Mouse (Mus musculus) T-helper 1 cell (primary cell): ENCODE measurements around the gene Trpm5.

ENCODE experiments used
- in situ Hi-C: fragments of 300-600 bp; cut with MboI, MseI; formaldehyde crosslinking; loops from one replicate; pipeline ENCODE4 v1.15.1; 2025; ENCODE audit warnings: high pct_unique_total_duplicates

Gene Trpm5

DNA sequence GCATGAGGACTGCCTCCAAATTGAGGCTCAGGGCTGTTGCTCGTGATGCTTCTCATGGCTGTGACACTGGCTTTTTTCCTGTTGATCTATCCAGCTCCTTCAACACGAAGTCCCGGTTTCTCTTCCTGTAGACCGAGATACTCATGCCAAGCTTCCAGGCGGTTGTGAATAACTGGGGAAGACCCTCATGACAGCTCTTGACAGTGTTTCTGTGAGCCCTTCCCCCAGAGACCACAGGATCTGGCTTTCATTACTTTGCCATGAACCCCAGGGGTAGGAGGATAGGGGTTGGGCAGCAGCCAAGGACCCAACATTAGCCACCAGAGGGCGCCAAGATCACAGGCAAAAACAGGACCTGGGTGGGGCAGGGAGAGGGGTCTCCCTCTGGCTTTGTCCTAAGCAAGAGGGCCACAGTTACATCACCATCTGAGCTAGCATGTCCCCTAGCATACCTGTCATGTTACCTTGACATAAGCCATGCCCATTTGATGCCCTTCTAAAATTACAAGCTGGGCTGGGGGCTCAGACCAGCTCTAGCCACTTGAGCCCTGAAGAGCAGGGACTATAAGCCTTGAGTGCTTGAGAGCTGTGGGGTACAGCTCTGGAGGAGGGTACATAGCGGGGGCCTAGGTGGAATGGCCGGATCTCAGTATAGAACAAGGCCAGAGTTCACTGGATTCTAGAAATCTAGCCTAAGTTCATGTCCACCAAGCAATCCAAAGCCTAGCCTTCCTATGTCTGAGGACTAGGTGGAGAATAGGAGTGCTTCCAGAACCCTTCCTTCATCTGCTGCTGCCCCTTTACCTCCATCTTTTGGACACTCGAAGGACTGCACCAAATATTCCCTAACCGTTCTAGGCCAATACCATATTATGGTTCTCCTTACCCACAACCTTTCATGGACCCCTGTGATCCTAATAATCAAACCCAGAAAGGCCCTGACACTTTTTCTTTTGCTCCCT is at the start of gene Trpm5:
Gene Trpm5 (minus strand): TSS at position 51 of the 962 bp plus-strand sequence.
- in situ Hi-C loops = loop anchor here (25.0 kb wide), 1 partner anchor 1433 kb away; the partner anchor contains the start of gene Muc6

DNA sequence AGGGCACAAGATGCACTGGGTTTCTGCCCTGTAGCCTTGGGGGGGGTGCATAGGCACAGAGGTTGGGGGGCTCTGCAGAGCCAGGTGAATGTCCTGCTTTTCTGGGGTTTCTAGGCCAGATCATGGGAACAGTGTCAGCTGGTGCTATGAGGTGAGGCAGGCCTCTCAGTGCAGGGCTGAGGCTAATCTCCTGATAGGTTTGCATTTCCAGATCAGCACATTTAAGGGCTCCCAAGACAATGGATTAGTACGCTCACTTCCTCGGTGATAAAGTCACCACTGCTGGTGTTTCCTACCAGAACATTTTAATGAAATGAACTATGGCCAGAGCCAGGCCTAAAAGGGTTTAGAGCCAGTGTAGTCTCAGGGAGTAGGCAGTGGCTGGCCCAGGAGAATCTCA is 48.2 kb upstream of the Trpm5 start:
- in situ Hi-C loops = no loop called here

DNA sequence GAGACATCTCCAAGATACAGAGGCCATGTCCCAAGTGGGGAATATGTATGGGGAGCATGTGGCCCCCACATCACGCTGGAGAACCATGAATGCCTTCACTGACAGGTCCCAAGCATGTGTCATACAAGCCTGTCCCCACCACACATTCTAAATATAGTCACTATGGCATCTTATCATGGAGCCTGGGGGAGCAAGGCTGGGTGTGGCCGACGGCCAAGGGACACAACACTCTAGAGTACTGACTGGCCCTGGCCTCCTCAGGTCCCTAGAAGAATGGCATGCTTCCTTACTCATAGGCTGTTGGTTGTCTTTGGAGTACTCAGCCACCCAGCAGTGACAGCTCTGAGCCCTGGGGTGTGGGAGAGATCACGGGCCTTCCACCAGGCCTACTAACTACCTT is 45.5 kb upstream of the Trpm5 start:
- in situ Hi-C loops = no loop called here

DNA sequence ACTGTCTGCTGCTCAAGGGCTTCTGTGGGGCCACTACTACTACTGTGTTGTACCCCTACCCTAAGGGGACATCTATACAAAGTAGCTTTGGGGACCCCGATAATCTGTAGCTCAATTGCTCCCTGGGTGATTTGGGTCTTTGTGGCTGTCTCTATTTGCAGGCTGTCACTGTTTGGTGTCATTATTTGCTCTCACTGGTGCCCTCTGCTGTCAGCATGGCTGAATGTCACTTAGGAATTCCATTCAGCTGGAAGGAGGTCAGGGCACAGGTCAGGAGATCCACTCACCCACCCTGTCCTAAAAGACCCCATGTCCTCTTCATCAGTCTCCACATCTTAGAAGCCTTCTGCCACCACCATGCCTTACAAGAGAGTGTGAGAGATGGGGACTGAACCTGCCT is 44.3 kb upstream of the Trpm5 start:
- in situ Hi-C loops = no loop called here

DNA sequence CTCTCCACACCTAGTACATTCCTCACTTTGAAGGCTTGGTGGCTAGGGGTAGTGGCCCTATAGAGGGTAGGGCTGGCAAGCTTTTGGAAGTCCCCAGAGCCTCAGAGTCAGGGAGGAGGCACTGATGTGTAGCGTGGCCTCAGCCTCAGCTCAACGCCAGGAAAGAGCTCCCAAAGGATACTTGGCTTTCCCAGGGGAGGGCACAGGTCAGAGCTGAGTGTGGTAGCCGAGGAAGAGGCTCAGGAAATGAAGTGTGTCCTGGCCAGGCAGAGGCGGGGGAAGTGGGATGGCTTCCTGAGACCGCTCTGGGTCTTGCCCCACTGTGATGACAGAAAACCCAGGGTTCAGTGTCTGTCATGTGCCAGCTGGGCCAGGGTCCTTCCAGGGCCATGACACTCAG is 42.1 kb upstream of the Trpm5 start:
- in situ Hi-C loops = no loop called here

DNA sequence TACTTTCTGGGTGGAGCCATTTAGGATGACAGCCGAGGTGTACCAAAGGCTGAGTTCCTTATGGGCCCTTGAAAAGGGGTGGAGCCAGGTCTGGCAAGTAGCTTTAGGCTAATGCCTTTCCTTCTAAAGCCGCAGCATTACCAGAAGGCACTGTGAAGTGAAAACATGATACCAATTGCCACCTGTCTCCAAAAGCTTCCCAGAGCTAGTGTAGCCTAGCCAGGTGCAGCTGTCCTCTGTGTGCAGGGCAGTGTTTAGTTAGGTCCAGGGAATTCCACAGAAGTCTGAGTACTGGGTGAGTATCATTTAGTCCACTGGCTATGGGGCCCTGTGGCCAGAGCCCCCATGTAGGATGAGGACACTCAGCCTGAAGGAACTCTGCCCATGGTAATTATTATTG is 41.7 kb upstream of the Trpm5 start:
- in situ Hi-C loops = no loop called here

DNA sequence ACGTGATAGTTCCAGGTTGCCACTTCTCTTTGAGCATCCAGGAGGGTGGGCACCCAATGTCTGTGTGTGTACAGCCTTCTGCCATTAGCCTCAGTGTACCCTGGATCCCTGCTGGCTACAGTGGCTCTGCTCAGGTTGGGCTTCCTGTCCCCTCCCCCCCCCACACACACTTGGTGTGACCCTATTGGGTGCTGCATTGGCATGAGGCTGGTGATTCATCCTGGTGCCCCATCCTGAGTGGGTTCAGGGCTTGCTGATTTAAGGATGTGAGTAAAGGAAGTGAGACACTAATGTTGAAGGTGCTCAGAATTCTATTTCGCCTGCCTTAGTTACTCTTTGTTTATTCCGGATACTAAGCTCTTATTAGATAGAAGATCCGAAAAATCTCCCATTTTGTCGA is 38.4 kb upstream of the Trpm5 start:
- in situ Hi-C loops = no loop called here

DNA sequence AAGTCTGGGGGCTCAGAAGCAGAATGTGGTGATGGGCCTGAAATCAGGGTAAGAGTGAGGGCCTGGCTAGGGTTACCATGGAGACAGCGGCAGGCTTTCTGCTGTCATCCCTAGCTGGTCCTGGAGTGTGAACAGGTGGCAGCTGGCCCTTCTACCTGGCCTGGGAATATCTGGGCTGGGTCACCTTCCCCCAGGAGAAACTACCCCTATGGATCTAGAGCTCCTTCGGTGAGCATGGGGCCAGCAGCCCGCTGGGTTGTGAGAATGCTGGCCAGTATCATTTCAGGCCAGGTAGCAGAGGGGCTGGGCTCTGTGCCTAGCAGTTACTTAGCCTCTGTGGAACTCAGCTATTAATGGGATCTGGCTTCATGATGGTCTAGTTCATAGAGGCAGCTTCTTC is 30.5 kb upstream of the Trpm5 start:
- in situ Hi-C loops = no loop called here

DNA sequence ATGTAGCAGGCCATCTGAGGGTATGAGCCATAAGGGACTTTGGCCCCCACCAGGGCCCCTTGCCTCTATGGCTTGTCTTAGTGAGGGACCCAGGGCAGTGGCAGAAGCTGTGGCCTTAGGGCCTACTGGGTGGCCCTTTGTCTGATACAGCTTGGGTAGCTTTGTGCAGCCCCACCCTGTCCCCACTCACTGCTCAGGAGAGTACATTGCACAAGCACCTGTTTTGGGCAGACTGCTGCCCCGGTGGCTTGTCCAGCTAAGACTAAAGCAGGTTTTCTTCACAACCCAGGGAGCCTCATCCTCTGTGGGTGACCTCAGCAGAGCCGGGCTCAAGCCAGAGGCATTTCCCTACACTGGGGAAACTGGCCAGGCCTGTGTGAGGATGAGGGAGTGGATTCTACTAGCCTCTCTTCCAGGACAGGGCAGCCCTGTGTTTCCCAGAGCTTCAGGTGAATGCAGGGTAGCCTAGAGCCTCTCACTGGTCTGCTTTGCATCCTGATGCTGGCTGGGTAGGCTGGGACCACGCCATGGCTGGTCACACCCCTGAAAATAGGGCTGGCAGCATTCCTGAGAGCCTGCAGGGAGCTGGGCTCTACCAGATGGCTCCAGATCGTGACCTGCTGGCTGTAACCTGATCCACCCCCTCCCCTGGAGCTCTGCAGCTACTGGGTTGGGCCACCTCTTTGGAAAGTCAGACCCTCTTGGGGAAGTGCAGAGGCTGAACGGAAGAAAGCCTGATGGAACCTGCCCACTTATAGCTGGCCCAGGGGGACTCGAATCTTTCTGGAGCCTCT is 29.6 kb upstream of the Trpm5 start:
- in situ Hi-C loops = no loop called here

DNA sequence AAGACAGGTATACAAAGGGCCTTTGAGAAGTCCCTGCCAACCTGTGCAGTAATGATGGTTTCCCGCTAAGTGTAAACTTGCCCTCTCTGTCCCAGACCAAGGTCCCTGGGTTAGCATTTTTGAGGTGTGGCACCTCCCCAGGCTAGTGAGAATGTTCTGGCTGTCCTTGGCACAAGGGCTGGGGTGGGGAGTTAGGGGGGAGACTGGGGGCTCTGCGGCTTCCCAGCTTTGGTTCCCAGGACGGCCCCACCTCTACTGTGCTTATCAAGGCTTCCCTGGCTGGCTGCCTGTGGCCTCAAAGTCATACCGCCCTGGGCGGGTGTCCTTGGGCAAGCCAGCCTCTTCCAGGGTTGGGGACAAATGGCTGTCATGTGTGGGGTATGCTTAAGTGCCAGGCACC is 27.7 kb upstream of the Trpm5 start:
- in situ Hi-C loops = no loop called here

DNA sequence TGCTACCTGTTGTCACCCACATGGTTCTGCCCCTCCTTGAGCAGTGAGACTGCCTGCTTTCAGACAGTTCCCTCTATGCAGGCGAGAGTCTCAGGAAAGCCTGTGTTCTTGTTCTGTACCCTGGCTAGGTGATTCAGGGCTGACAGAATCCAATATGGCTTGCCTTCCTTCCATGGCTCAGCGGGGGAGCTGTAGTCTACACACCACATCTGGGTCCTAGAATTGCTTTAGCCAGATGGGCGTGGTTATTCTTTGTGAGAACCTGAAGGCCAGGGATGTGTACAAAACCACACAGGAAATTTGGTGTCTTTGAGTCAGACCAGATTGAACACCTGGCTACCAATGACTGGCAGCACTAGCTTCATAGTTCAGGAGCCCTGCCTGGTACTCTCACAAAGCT is 25.4 kb upstream of the Trpm5 start:
- in situ Hi-C loops = loop anchor here (10.0 kb wide), 1 partner anchor 1425 kb away; the partner anchor contains the start of gene Muc2

DNA sequence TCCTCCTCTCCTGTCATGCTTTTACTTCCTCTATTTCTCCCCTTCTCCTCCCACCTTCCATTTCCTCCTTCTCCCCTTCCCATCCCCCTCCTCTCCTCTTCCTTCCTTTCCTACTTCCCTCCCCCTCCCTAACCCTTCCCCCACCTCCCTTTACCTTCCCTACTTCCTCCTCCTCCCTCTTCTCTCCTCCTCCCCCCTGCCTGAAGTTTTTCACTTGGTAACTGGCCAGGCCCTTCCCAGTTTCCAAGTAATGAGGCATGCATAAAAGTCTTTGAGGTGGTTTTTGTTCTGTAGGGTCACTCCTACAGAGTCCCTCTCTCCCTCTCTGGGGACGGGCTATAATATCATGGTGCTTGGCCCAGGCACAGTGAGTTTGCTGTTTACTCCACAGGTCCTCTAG is 25.0 kb upstream of the Trpm5 start:
- in situ Hi-C loops = loop anchor here (10.0 kb wide), 1 partner anchor 1425 kb away; the partner anchor contains the start of gene Muc2

DNA sequence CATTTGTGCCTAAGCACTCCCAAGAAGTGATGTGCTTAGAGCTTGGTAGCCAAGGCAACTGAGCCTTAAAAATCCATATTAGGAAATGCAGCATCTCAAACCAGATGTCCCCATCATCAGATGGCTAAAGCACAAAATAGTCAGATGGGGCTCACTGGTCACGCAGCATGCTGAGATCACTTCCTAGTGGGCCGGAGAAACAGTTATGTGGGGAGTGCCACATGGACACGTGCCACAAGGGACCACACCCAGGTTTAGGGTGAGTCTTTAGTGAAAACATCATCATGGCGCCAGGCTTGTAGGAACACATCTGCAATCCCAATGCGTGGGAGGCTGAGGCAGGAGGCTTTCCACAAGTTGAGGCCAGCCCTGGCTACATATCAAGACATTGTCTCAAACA is 22.1 kb upstream of the Trpm5 start:
- in situ Hi-C loops = loop anchor here (10.0 kb wide), 1 partner anchor 1422 kb away; the partner anchor contains the start of gene Muc2

DNA sequence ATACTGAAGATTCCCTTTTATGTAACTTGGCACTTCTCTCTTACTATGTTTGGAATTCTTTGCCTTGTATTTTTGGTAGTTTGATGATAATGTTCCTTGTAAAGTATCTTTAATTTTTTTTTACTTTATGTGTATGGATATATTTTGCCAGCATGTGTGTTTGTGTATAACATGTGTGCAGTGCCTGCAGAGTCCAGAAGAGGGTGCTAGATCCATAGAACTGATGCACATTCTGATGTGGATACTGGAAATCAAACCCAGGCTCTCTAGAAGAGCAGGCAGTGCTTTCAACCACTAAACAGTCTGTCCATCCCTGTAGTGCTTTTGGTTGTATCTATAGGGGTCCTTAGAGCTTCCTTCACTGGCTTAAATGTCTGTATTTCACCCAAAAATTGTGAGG is 20.3 kb upstream of the Trpm5 start:
- in situ Hi-C loops = loop anchor here (10.0 kb wide), 1 partner anchor 1420 kb away; the partner anchor contains the start of gene Muc2

DNA sequence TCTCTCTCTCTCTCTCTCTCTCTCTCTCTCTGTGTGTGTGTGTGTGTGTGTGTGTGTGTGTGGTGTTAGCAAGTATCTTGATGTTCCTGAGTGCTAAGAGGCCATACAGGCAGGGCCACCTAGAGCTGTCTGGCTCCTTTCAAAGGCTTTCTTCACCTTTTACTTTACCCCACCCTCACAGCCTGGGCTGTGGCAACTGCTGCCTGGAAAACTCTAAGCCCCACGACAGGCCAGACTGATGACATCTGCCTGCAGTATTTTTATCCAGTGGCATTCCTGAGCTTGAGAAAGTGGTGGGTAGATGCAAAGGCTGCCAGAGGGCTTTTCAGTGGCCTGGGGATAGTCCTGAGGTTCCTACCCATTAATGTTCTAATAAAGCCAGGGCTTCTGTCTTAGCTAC is 18.0 kb upstream of the Trpm5 start:
- in situ Hi-C loops = loop anchor here (10.0 kb wide), 1 partner anchor 1418 kb away; the partner anchor contains the start of gene Muc2

DNA sequence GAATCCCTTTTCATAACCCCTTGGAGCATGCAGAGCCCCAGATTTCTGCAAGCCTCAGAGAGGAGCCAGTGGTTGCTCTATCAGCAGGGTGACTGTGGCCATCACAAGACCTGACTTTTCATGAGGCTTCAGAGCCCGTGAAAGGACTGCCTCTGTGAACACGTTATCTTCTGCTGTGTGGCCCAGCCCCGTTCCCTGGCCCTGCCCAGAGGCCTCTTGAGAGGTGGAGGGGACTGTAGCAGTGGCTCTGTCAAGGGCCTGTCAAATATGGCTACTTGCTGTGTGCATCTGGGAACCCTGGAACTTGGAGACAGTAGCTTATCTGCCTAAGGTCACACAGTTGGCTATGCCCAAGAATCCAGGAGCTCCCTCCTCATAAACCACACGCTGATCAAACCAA is 17.3 kb upstream of the Trpm5 start:
- in situ Hi-C loops = loop anchor here (10.0 kb wide), 1 partner anchor 1417 kb away; the partner anchor contains the start of gene Muc2

DNA sequence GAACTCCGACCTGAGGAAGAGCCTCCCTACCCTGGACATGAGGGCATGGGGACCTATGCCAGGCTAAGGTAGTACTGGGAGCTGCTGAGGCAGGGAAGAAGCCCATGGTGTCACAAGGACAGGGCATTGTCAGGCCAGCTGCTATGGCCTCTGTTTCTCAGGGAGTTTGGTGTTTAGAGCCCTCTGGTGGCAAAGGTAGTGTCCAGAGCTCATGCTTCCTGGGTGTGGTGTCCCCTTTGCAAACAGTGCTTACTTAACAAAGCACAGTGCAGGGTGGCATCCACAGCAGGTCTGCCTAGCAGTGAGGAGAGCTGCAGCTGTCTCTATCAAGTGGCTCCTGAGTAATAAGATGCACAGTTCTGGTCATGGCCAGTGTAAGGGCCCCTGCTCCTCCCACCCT is 16.4 kb upstream of the Trpm5 start:
- in situ Hi-C loops = loop anchor here (10.0 kb wide), 1 partner anchor 1416 kb away; the partner anchor contains the start of gene Muc2

DNA sequence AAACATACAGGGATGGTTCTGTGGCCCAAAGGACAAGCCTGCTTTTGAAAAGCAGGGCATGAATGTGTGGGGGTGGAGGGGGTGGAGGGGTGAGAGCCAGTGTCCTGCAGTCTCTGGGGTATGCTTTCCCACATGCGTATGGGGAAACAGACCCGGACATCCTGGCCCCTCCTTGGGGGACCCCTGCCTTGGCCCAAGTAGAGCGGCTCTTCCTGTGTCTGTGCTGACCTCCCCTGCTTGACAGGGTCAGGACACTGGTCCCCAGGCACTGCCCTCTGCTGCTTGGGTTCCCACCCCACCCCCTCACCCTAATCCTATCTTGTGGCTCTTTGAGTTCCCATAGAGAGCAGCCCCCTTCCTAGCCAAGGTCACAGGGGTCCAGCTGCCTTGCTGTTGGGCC is 15.3 kb upstream of the Trpm5 start:
- in situ Hi-C loops = loop anchor here (10.0 kb wide), 1 partner anchor 1415 kb away; the partner anchor contains the start of gene Muc2

DNA sequence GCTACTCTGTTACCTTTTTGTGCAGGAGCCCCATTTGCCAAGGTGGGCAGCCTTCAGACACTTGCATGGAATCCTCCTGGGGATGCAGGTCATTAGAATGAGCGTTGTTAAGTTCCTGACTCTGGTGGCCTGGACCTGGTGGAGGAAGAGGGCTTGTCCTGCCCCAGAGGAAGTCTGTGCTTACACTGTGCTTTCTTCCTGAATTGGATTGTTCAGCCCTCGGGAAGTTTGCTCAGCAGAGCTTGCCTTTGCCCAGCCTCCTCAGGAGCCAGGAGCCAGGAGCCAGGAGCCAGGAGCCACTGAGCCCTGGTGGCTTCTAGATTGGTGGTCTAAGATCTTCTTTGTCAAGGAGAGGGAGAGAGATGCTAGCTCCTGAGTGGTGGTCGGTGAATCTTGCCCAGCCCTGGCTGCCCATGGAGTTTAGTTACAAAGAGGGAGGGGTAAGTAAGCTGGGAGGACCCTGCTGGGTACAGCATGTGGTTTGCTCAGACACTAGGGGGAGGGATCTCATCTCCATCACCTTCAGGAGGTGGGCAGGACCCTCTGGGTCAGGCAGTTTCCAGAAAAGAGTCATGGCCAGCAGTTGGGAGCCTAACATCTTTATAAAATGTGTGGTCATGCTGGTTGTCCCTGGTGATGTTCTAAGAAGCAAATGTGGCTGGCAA is 14.7 kb upstream of the Trpm5 start:
- in situ Hi-C loops = no loop called here

DNA sequence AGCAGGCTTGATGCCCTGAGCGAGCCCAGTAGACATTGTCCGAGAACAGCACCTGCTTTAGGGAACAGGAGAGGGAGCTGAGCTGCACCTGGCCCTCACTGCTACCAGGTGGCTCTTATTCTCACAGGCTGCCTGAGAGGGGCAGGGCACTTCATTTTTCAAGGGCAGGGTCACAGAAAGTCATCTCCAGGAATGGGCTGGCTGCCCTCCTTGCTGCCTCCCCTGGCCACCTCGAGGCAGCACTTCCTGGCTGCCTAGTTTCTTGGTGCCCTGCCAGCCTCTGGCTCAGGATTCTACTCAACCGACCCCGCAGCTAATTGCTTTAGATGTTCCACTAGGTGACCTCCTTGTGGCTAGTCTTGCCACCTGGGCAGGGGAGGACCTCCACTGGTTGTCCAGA is 13.8 kb upstream of the Trpm5 start:
- in situ Hi-C loops = no loop called here

DNA sequence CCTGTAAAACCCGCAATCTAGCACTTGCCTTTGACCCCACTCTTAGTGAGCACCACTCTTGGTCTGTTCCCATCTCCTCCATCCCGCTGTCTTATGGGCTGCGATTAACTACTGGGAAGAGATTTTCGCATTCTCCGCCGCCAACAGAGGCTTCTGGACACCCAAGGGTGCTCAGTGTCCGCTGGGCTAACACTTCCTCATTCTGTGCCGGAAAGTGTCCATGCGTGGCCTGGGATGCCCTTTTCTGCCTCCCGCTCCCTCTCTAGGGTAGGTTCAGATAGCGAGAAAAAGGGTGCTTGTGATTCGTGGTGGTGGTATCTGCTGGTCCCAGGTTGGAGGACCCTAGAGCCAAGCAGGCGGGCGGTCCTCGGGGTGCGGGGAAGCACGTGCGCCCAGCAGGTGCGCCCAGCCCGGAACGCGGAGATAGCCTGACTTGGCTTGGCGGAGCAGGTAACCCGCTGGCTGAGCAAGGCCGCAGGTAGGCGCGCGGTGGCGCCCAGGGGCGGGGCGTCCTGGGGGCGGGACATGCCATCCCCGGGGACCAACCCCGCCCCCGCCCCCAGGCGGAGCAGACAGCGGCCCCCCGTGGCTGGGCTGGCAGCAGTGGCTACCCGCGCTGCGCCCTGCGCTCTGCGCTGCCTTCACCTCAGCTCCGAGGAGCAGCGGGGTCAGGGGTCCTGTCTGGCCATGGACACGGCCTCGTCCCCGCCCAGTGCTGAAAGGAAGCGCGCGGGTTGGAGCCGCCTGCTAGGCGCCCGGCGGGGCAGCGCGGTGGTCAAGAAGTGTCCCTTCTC is 12.4 kb upstream of the Trpm5 start:
- in situ Hi-C loops = no loop called here
